Mouse (Mus musculus): Measurements from ENCODE around the gene Hist1h2ao.

DNA sequence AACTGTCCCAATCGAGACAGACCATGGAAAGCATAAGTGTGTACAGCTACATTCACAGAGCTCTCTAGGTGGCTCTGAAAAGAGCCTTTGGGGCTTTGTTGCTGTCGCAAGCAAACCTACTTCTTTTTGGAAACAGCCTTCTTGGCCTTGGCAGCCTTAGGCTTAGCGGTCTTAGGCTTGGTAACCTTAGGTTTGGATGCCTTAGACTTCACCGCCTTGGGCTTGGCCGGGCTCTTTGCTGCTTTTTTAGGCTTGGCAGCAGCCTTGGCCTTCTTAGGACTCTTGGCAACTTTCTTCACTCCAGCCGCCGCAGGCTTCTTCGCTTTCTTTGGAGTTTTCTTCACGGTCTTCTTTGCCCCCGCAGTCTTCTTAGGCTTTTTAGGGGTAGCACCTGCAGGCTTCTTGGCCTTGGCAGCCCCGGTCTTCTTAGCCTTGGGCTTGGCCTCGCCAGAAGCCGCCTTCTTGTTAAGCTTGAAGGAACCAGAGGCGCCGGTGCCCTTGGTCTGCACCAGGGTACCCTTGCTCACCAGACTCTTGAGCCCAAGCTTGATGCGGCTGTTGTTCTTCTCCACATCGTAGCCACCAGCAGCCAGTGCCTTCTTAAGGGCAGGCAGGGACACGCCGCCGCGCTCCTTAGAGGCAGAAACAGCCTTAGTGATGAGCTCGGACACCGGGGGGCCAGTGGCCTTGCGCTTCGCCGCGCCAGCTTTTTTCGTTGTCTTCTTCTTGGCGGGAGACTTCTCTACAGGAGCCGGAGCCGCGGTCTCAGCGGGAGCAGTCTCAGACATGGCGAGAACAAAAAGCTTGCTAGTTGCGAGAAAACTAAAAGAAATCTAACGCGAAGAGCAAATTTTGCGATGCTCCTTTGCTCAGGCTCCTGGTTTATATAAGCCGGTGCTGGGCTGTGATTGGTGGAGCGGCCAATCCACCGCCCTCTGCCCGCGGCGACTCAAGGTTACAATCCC, 30.2 kb upstream of the Hist1h2ao start, which contains the start of gene Hist1h1b:
- TF ChIP-seq POLR2A (IDR thresholded peaks at IDR 0.05; ENCODE audit: insufficient read depth, low read depth, low read length) = peak; percentile 57; the same call in 1 of the 2 replicates
- TF ChIP-seq CTCF (IDR thresholded peaks at IDR 0.05) = no peak
